Mouse (Mus musculus): ENCODE data around the gene Fars2.

Fars2 gene

GRCm38 (mm10) chr13:36578569-36579333 lies 461.5 kb downstream of the Fars2 start:
- DNase-seq (ENCODE audit: low read depth): no peak

DNA sequence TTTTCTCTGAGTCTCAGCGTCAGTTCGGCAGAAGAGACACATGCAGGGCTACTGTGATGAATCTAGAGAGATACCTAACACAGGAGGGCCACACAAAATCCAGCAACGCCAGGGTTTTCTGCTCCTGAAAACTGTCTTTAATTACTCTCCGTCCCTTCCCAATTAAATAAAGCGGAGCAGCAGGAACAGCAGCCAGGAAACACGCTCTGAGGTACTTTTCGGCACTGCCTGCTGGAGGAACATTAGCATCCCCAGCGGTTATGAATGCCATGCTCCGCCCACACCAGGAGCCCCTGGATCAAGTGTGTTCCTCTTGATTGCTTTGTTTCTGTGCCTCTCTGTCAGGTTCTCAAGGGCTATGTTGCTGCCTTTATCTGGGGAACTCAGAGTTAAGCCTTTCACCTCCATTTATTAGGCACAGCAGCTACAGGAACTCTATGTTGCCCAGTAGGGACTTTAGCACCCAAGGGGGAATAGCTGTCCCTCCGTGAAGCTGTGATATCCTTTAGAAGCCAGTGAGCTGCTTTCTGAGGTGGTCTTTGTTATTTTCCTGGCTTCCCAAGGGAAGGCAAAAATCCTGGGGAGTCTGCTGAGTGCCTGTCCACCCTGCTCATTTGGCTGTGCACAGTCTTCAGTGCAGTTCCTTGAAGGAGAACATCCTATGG lies 465.3 kb downstream of the Fars2 start:
- DNase-seq (ENCODE audit: low read depth): no peak

- no peak for DNase-seq (ENCODE audit: low read depth)
Observed at GRCm38 (mm10) chr13:36583481-36584151, 466.4 kb downstream of the Fars2 start.

DNA sequence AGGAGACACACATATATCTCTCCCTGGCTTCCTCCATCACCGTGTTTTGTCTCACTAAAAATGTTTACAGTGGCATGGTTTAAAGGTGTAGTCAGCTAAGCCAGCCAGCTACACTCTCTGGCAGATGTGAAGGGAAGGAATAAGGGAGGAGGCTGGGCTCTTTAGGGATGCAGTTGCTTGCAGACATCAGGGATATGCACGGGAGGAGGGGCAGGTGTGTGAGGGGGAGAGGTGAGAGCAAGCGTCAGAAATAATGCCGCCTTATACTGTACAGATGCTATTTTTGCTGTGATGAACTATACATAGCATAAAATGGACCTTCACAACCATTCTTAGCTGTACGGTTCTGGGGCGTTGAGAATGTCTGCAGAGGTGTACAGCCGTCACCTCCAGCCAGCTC lies 467.0 kb downstream of the Fars2 start:
- DNase-seq (ENCODE audit: low read depth): no peak

DNA sequence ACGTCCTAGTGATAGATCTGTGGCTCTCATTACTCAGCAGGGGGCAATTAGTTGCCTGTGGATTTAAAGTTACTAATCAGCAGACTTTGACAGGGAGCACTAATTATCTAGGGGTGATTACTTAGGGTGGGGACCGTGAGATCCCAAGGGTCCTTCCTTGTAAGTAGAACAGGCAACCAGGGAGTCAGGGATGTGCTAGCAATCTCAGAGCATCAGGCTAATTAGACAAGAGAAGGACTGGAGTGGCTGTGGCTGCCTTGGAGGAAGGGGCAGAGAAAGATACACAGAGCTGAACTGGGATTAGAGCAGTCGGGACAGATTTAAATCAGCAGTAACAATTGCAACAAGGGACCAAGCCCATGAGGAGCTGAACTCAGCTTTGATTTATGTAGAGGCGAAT lies 471.9 kb downstream of the Fars2 start:
- DNase-seq (ENCODE audit: low read depth): no peak

DNA sequence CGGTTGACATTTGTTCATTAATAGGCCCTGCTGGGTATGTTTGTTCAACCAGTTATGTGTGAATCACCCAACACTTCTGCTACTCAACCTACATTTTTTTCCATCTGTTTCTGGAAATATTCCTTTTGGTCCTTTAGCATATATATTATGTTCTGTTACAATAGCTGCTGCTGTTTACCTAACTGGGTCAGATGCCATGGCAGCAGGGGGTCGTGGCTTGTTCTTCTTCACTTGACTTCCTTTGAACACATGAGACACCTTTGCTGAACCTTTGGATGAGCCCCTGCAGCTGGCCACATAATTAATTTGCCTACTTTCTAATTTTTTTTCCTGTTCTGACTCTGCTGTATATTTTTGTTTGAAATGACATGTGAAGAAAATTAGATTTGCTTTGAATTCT lies 475.1 kb downstream of the Fars2 start:
- no peak for DNase-seq (ENCODE audit: low read depth)

DNA sequence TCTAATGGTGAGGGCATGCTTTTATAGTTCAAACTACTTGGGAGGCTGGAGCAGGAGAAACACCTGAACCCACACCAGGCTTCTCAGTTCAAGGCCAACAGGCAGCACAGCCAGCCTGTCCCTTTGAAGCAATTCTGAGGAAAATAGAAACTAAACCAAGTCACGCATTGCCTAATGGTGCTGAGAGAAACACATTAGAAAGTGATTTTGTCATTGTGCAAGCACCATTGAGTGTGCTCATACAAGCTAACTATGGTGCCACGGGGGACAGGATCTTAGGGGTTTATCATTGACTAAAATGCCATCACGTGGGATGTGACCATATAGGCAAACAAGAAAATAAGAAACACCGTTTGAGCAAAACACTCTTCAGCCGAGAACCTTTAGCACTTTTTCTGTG lies 489.5 kb downstream of the Fars2 start:
- no peak for DNase-seq (ENCODE audit: low read depth)

DNA sequence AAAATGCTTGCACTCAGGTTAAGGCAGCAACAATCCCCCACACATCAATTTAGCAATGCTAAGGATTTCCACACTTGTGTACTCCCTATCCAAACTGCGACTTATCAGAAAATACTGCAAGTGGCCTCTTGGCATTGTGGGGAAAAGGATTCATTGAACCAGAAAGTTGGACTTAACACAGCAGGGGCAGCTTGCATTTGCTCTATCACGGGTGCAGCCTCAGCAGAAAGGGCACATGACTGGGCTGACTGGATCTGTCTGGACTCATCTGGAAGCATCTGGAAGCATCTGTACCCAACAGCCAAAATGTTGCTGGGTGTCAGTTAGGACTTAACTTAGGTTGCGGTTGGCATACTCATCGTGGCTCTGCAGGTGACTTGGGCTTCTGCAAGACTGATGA lies 490.7 kb downstream of the Fars2 start:
- DNase-seq (ENCODE audit: low read depth): no peak

GRCm38 (mm10) chr13:36610426-36610825 lies 493.2 kb downstream of the Fars2 start:
- DNase-seq (ENCODE audit: low read depth): no peak

DNA sequence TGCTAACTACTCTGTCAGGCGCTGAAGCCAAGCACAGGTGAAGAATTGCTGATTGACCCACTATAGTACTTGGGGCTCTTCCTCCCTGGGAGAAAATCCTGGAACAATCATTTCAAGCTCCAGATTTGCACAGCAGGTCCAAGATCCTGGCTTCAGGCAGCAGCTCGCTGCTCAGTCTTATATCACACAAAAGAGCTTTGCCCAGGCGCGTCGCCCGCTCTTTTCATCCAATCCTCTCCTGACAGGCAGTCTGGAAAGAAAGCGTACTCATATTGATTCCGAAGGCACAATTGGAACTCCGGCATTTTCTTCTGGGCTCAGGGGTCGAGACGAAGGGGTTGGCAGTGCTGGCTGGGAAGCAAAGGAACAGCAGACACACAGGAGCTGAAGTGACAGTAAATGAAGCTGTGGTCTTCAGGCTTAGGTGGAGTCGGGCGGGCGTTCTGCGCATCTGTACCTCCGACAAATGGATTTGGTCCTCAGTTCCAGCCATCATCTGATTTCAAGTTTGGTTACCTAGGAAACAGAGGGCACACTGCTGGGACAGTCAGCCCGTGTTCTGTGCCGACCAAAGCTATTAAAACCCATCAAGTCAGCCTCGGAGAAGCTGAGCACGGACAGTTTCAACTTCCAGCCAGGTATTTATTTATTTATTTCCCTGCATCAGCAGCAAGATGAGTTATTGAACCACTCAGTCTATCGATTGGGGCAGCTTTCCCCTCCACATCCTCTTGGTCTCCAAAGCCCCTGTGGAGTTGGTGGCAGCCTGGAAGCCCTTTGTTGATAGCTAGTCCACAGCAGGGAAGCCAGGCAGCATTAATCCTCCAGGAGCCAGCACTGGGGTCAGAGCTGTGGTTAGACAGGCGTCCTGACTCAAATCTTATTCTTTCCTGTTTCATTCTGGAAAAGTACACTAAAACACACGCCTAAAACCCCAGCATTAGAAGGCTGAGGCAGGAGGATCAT lies 495.9 kb downstream of the Fars2 start:
- DNase-seq (ENCODE audit: low read depth): no peak

DNA sequence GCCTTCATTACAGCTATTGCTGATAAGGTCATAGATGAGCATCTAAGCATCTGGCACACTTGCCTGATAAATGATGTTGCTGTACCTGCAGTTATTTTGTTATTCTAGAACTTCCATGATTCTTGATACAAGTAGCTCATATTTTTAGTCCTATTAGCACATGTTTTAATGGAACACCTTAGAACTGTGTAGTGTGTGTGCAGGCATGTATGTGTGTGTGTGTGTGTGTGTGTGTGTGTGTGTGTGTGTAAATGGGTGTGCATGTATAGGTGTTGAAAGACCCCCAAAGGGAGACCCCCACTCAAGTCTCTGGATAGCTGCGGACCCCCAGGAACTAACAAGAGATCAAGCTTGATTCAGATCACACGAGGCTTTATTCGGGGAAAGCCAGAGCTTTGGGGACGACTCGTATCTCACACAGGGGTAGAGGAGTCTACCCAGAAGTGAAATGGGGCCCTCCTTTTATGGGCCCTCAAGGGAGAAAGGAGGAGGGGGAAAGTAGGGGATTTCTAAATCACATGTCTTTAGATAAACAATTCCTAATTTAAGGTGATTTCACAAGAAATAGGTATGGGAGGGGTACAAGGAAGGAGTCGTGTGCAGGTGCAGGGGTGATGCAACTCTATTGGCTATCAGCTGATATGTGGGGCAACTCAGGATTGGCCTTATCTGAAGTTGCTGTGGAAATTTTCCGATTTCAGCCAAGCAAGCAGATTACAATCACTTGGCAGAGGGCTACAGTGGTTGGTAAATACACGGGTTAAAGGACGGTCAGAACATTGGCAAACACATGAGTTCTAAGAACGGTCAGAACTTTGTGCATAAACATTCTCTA lies 503.5 kb downstream of the Fars2 start:
- DNase-seq (ENCODE audit: low read depth): no peak

GRCm38 (mm10) chr13:36621333-36621659 lies 504.1 kb downstream of the Fars2 start:
- DNase-seq (ENCODE audit: low read depth): no peak

GRCm38 (mm10) chr13:36623556-36623955 lies 506.3 kb downstream of the Fars2 start:
- DNase-seq (ENCODE audit: low read depth): no peak

DNA sequence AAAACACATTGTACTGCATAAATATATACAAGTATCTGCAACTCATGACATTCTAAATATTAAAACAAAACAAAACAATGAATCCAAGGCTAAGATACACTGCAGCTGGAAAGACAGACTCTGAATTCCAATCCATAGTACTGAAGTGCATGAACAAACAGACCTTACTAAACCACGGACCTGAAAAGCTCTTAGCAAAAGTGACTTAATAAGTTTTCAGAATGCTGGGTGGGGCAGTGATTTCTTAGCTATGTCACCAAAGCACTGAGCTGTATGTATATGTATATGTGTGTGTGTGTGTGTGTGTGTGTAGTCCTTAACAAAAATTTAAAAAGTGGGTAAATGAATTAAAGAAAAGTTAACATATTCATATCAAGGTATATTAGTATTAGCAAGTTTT lies 511.9 kb downstream of the Fars2 start:
- DNase-seq (ENCODE audit: low read depth): no peak

- DNase-seq (ENCODE audit: low read depth): no peak
Observed at GRCm38 (mm10) chr13:36648257-36648656, 531.0 kb downstream of the Fars2 start.

- DNase-seq (ENCODE audit: low read depth): peak; percentile 2
Observed at GRCm38 (mm10) chr13:36654251-36654650, 537.0 kb downstream of the Fars2 start.

DNA sequence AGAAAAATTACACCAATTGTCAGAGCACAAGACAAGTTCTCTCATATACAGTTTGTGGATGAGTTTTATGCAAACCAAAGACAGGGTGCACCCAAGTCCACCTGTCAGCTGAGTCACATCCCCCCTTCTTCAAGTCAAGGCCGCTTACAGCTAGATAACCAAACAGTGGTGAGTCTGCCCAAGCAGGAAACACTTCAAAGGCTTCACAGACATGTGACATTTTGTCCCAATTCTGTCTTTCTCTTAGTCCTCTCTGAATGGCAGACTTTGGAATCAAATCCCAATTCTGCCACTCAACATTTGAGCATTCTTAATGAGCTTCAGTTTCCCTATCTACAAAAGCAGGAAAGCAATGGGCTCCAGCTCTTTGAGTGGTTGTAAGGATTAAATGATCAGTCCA lies 562.1 kb downstream of the Fars2 start:
- no peak for DNase-seq (ENCODE audit: low read depth)

- DNase-seq (ENCODE audit: low read depth): no peak
Observed at GRCm38 (mm10) chr13:36680690-36681355, 563.6 kb downstream of the Fars2 start.

- DNase-seq (ENCODE audit: low read depth): no peak
Observed at GRCm38 (mm10) chr13:36683581-36683980, 566.4 kb downstream of the Fars2 start.

GRCm38 (mm10) chr13:36695516-36696201 lies 578.4 kb downstream of the Fars2 start:
- no peak for DNase-seq (ENCODE audit: low read depth)
